8 mouse cellular contexts compared by ENCODE assay signal in genomic region chr10:22150593-22150992, GRCm38 (mm10). TPM values are rescaled to one million over a fixed set of nuclear protein-coding genes. Genes with fewer than 3 reads are reported as not detected.
DNase-seq lines count a peak whose midpoint lies in the region; ATAC-seq and TF ChIP-seq lines count a peak whose summit lies in the region.

No protein-coding gene starts in this region.

- no peak for TF ChIP-seq CTCF in left cerebral cortex, adult 2 months (IDR thresholded peaks at IDR 0.05)

- no peaks in the 10 kb centered on the region for H3K36me3 ChIP-seq in ES-E14 (ENCODE audit: control insufficient read depth, insufficient read depth, low read length, poor library complexity, severe bottlenecking)
- H3K36me3 ChIP-seq in forebrain, embryonic 16.5 days (ENCODE audit: control insufficient read depth, insufficient read depth), result no peaks in the 10 kb centered on the region
- no peaks in the 10 kb centered on the region for H3K36me3 ChIP-seq in limb, embryonic 11.5 days (ENCODE audit: control insufficient read depth, insufficient read depth, low read length)

- peaks cover 0 to 2% of the 10 kb centered on the region in 2 experiments; a peak in 2 of 4 replicates for H3K4me1 ChIP-seq in ES-E14 (ENCODE audit: control insufficient read depth in 2 of 2, insufficient read depth in 2 of 2, low read length in 2 of 2, poor library complexity in 1 of 2)
- H3K4me1 ChIP-seq in forebrain, embryonic 16.5 days (replicated peaks; ENCODE audit: control insufficient read depth, insufficient read depth, low read length), result peaks cover 27% of the 10 kb centered on the region
- peaks cover 5% of the 10 kb centered on the region; the same call in 1 of the 2 replicates for H3K4me1 ChIP-seq in limb, embryonic 11.5 days (ENCODE audit: control insufficient read depth, insufficient read depth, low read length)

- H3K9ac ChIP-seq in ES-E14 (ENCODE audit: insufficient read depth, low read depth, low read length, poor library complexity, severe bottlenecking), result no peak overlapping the region; the same call in 1 of the 2 replicates
- no peak overlapping the region for H3K9ac ChIP-seq in forebrain, embryonic 16.5 days (replicated peaks; ENCODE audit: low read depth, low read length)
- H3K9ac ChIP-seq in limb, embryonic 11.5 days (ENCODE audit: low read length), result no peak overlapping the region

- in situ Hi-C loops in ES-E14 (cut with MboI; ENCODE audit: low sequenced_read_pairs in 2 of 2, unreplicated experiment in 2 of 2), result no loop called here

- no peak overlapping the region for H3K27ac ChIP-seq in ES-E14 (ENCODE audit: insufficient read depth, low read depth, low read length, poor library complexity, severe bottlenecking)
- H3K27ac ChIP-seq in forebrain, embryonic 16.5 days (ENCODE audit: low read length), result no peak overlapping the region
- no peak overlapping the region for H3K27ac ChIP-seq in limb, embryonic 11.5 days (replicated peaks; ENCODE audit: low read depth, low read length)
- H3K27ac ChIP-seq in left cerebral cortex, adult 2 months, result no peak overlapping the region

- peak overlapping the region; percentile 42 to 69; a peak in 3 of 4 replicates for H3K4me3 ChIP-seq in ES-E14 (ENCODE audit: insufficient read depth in 1 of 2, low read depth in 1 of 2, low read length in 2 of 2, poor library complexity in 1 of 2, severe bottlenecking in 1 of 2)
- H3K4me3 ChIP-seq in forebrain, embryonic 16.5 days (replicated peaks; ENCODE audit: low read length), result 0 out of 2 replicates have a peak overlapping the region, but pooled peaks have one; percentile 9
- H3K4me3 ChIP-seq in limb, embryonic 11.5 days (ENCODE audit: low read depth, low read length), result peak overlapping the region; percentile 71; the same call in 1 of the 2 replicates
- H3K4me3 ChIP-seq in left cerebral cortex, adult 2 months, result no peak overlapping the region

- intact Hi-C loops in left cerebral cortex, adult 2 months (cut with DNase I), result loop anchor here (5.0 to 10.0 kb wide), 3 partner anchors 667 to 1197 kb away; no protein-coding TSS in a partner anchor

- under 1% methylated on average over 27 of the region's 27 CpGs for WGBS in forebrain, embryonic 16.5 days
- WGBS in limb, embryonic 11.5 days, result under 1% methylated on average over 27 of the region's 27 CpGs

- ATAC-seq in forebrain, embryonic 16.5 days, result no peak
- ATAC-seq in limb, embryonic 11.5 days (ENCODE audit: insufficient number of reproducible peaks, low FRiP score, low TSS enrichment, low read depth), result no peak
- no peak for ATAC-seq in monocyte, adult 5-6 weeks (replicated peaks; ENCODE audit: insufficient number of reproducible peaks, low FRiP score, low TSS enrichment, poor library complexity, severe bottlenecking)

- H3K4me2 ChIP-seq in forebrain, embryonic 16.5 days (ENCODE audit: low read length), result no peak overlapping the region
- peak overlapping the region; percentile 93 for H3K4me2 ChIP-seq in limb, embryonic 11.5 days (ENCODE audit: low read depth, severe bottlenecking)

- H3K9me3 ChIP-seq in ES-E14 (ENCODE audit: control insufficient read depth, insufficient read depth, low read depth, low read length), result no peaks in the 10 kb centered on the region
- no peaks in the 10 kb centered on the region for H3K9me3 ChIP-seq in forebrain, embryonic 16.5 days (ENCODE audit: control insufficient read depth, low read length)
- no peaks in the 10 kb centered on the region for H3K9me3 ChIP-seq in limb, embryonic 11.5 days (ENCODE audit: control insufficient read depth, low read length)

- DNase-seq in adrenal gland, adult 2 months, result peak; percentile 20
- no peak for DNase-seq in adrenal gland, postnatal 4 days (ENCODE audit: low spot score in 2 of 2)
- DNase-seq in ES-E14 (ENCODE audit: low read depth, low spot score), result no peak
- peak; percentile 59 for DNase-seq in limb, embryonic 11.5 days (ENCODE audit: low spot score)
- DNase-seq in retina, postnatal 1 day, result peak; percentile 53
- DNase-seq in left cerebral cortex, adult 2 months (ENCODE audit: extremely low spot score in 1 of 2, low spot score in 2 of 2), result no peak

- peaks cover 18% of the 10 kb centered on the region for H3K27me3 ChIP-seq in forebrain, embryonic 16.5 days (replicated peaks; ENCODE audit: control insufficient read depth, insufficient read depth, low read length)
- peaks cover 25% of the 10 kb centered on the region for H3K27me3 ChIP-seq in limb, embryonic 11.5 days (ENCODE audit: control insufficient read depth, insufficient read depth, low read length)

TF ChIP-seq in ES-E14, 5 proteins besides CTCF, POLR2A, EP300 and RAD21:
- TF ChIP-seq CHD2 (IDR thresholded peaks at IDR 0.05; ENCODE audit: low read depth, low read length) (no peak), HCFC1 (IDR thresholded peaks at IDR 0.05; ENCODE audit: borderline replicate concordance, insufficient read depth, low read length) (no peak), ZC3H11A (IDR thresholded peaks at IDR 0.05; ENCODE audit: borderline replicate concordance, low read depth, low read length) (no peak), MAFK (IDR thresholded peaks at IDR 0.05; ENCODE audit: insufficient read depth, low read depth, low read length) (no peak), ZNF384 (IDR thresholded peaks at IDR 0.05; ENCODE audit: low read depth, low read length) (no peak)

RNA-seq across cellular contexts. Expression of gene E030030I06Rik, which starts 1.5 kb away (rescaled TPM):
- total RNA-seq in adrenal gland, adult 2 months (2021), result 1 to 10 TPM; 4.7 to 9.8 TPM
- polyA plus RNA-seq in adrenal gland, adult 2 months (2012; rRNA removed), result 4.3 and 8.1 TPM in 2 replicates
- total RNA-seq in adrenal gland, postnatal 4 days (2021), result 1 to 10 TPM; 9.7 to 9.9 TPM
- total RNA-seq in ES-E14 (2012; rRNA removed), result not detected in 2 replicates
- polyA plus RNA-seq in forebrain, embryonic 16.5 days (2015; fragmentation: Nextera tagmentation; extraction: Ambion mirVana), result 2.3 and 4.0 TPM in 2 replicates
- polyA plus RNA-seq in limb, embryonic 11.5 days (2014; fragmentation: Nextera tagmentation; extraction: Ambion mirVana), result 16.5 and 17.0 TPM in 2 replicates
- under 1 TPM; 0.35 to 0.77 TPM for total RNA-seq in left cerebral cortex, adult 2 months (2021)
- total RNA-seq in monocyte, adult 5-6 weeks (2017), result 11.7 to 25.5 TPM (median 23.4 TPM) in 3 replicates

RNA-seq across cellular contexts. Expression of gene Raet1e, which starts 7.8 kb away (rescaled TPM):
- 1 to 10 TPM in 1 of 2 experiments, under 1 TPM in 1; 0.31 to 2.2 TPM for total RNA-seq in adrenal gland, adult 2 months (2021)
- 0.62 and 0.69 TPM in 2 replicates for polyA plus RNA-seq in adrenal gland, adult 2 months (2012; rRNA removed)
- 1 to 10 TPM; 2.7 to 3.2 TPM for total RNA-seq in adrenal gland, postnatal 4 days (2021)
- 13.9 and 25.2 TPM in 2 replicates for total RNA-seq in ES-E14 (2012; rRNA removed)
- polyA plus RNA-seq in forebrain, embryonic 16.5 days (2015; fragmentation: Nextera tagmentation; extraction: Ambion mirVana), result 0.71 and 0.86 TPM in 2 replicates
- 13.6 and 14.3 TPM in 2 replicates for polyA plus RNA-seq in limb, embryonic 11.5 days (2014; fragmentation: Nextera tagmentation; extraction: Ambion mirVana)
- under 1 TPM in 1 of 2 experiments, not detected in 1; 0.29 TPM for total RNA-seq in left cerebral cortex, adult 2 months (2021)
- 2.5 TPM in 1 of 3 replicates, not detected in the others for total RNA-seq in monocyte, adult 5-6 weeks (2017)

RNA-seq across cellular contexts. Expression of gene H60b, which starts 7.8 kb away (rescaled TPM):
- total RNA-seq in adrenal gland, adult 2 months (2021), result under 1 TPM in 1 of 2 experiments, not detected in 1; 0.95 TPM
- polyA plus RNA-seq in adrenal gland, adult 2 months (2012; rRNA removed), result 0.55 and 0.76 TPM in 2 replicates
- total RNA-seq in adrenal gland, postnatal 4 days (2021), result under 1 TPM; 0.48 to 0.59 TPM
- 1.3 and 4.4 TPM in 2 replicates for total RNA-seq in ES-E14 (2012; rRNA removed)
- polyA plus RNA-seq in forebrain, embryonic 16.5 days (2015; fragmentation: Nextera tagmentation; extraction: Ambion mirVana), result 0.31 and 0.42 TPM in 2 replicates
- polyA plus RNA-seq in limb, embryonic 11.5 days (2014; fragmentation: Nextera tagmentation; extraction: Ambion mirVana), result 0.18 and 0.23 TPM in 2 replicates
- under 1 TPM in 1 of 2 experiments, not detected in 1; 0.47 TPM for total RNA-seq in left cerebral cortex, adult 2 months (2021)
- not detected in 3 replicates for total RNA-seq in monocyte, adult 5-6 weeks (2017)

Comparison
In these comparisons a context has a peak if more than half of its experiments do, and no peak if none do; other contexts are left out.
1. DNase-seq: peak in adrenal gland, adult 2 months (single experiment), limb, embryonic 11.5 days (single experiment) and retina, postnatal 1 day (single experiment); none in adrenal gland, postnatal 4 days (0 of 2), ES-E14 (single experiment) and left cerebral cortex, adult 2 months (0 of 2).